Mouse (Mus musculus) MEL (cell line): ENCODE results near the gene Gm12394. TPM values are rescaled to one million over a fixed set of nuclear protein-coding genes. Genes with fewer than 3 reads are reported as not detected.

ENCODE experiments used
- DNase-seq: peaks from one replicate; pipeline ENCODE4 v3.0.0; 2011; ENCODE audit warnings: low read depth, low spot score
- H3K27ac ChIP-seq: 2 replicates; pipeline ENCODE4 v1.5.1; 2012; ENCODE audit warnings: low read depth, mild to moderate bottlenecking, control low read depth, low read length, moderate library complexity; ENCODE audit not compliant: control insufficient read depth
- H3K27me3 ChIP-seq, 2 experiments: fragments of 150-350 bp in 1 of 2; sonication (generic) in 1 of 2; 2 replicates each; pipeline ENCODE4 v1.6.1; 2012; ENCODE audit warnings: low read length in 2 of 2, mild to moderate bottlenecking in 2 of 2, improper control_type of control experiment in 1 of 2, moderate library complexity in 1 of 2; ENCODE audit not compliant: insufficient read depth in 2 of 2, control insufficient read depth in 1 of 2
- H3K36me3 ChIP-seq, 2 experiments: 2 replicates each; pipeline ENCODE4 v1.6.1; 2012 to 2014; ENCODE audit warnings: low read length in 2 of 2, improper control_type of control experiment in 1 of 2, inconsistent platforms in 1 of 2, mild to moderate bottlenecking in 1 of 2; ENCODE audit not compliant: insufficient read depth in 2 of 2, control insufficient read depth in 1 of 2
- H3K4me1 ChIP-seq, 2 experiments: fragments of 150-350 bp in 1 of 2; sonication (generic) in 1 of 2; 2 replicates each; pipeline ENCODE4 v1.6.1; 2012; ENCODE audit warnings: low read length in 2 of 2, improper control_type of control experiment in 1 of 2, mild to moderate bottlenecking in 1 of 2; ENCODE audit not compliant: insufficient read depth in 2 of 2, control insufficient read depth in 1 of 2
- H3K4me3 ChIP-seq, 2 experiments: fragments of 150-350 bp in 1 of 2; sonication (generic) in 1 of 2; 2 replicates each; pipeline ENCODE4 v1.5.1; 2012; ENCODE audit warnings: low read depth in 2 of 2, low read length in 2 of 2, mild to moderate bottlenecking in 2 of 2, moderate library complexity in 2 of 2, control low read depth in 1 of 2, improper control_type of control experiment in 1 of 2; ENCODE audit not compliant: control insufficient read depth in 1 of 2, insufficient read depth in 1 of 2
- H3K79me2 ChIP-seq: 2 replicates; pipeline ENCODE4 v1.6.1; 2012; ENCODE audit warnings: mild to moderate bottlenecking, low read length, moderate library complexity; ENCODE audit not compliant: control insufficient read depth, poor library complexity, insufficient read depth
- H3K9ac ChIP-seq: 2 replicates; pipeline ENCODE4 v1.6.1; 2012; ENCODE audit warnings: low read depth, mild to moderate bottlenecking, control low read depth, low read length, moderate library complexity; ENCODE audit not compliant: control insufficient read depth, poor library complexity, severe bottlenecking
- H3K9me3 ChIP-seq: fragments of 150-350 bp; sonication (generic); replicated peaks from 2 replicates; pipeline ENCODE4 v1.6.1; 2012; ENCODE audit warnings: mild to moderate bottlenecking, low read length, improper control_type of control experiment, moderate library complexity; ENCODE audit not compliant: insufficient read depth
- BHLHE40 ChIP-seq: IDR thresholded peaks from 2 replicates; pipeline ENCODE4 v1.6.1; 2012; ENCODE audit warnings: low read depth, mild to moderate bottlenecking, inconsistent platforms, low read length, improper control_type of control experiment, borderline replicate concordance
- CHD1 ChIP-seq: IDR thresholded peaks from 2 replicates; pipeline ENCODE4 v1.6.1; 2012; ENCODE audit warnings: low read depth, mild to moderate bottlenecking, inconsistent platforms, low read length, improper control_type of control experiment
- ELF1 ChIP-seq: IDR thresholded peaks from 2 replicates; pipeline ENCODE4 v1.6.1; 2014; ENCODE audit warnings: low read depth, mild to moderate bottlenecking, inconsistent platforms, low read length, improper control_type of control experiment, moderate library complexity
- ETS1 ChIP-seq: IDR thresholded peaks from 2 replicates; pipeline ENCODE4 v1.6.1; 2012; ENCODE audit warnings: low read depth, mild to moderate bottlenecking, inconsistent platforms, low read length, improper control_type of control experiment, moderate library complexity
- GATA1 ChIP-seq: IDR thresholded peaks from 2 replicates; pipeline ENCODE4 v1.6.1; 2011; ENCODE audit warnings: low read depth, low read length, improper control_type of control experiment
- HCFC1 ChIP-seq: IDR thresholded peaks from 2 replicates; pipeline ENCODE4 v1.6.1; 2012; ENCODE audit warnings: low read depth, mild to moderate bottlenecking, inconsistent platforms, low read length, improper control_type of control experiment, moderate library complexity
- MAX ChIP-seq: IDR thresholded peaks from 2 replicates; pipeline ENCODE4 v1.6.1; 2011; ENCODE audit warnings: low read length, improper control_type of control experiment
- MYC ChIP-seq: IDR thresholded peaks from 2 replicates; pipeline ENCODE4 v1.6.1; 2011; ENCODE audit warnings: low read depth, mild to moderate bottlenecking, low read length, improper control_type of control experiment, moderate library complexity
- NELFE ChIP-seq: IDR thresholded peaks from 2 replicates; pipeline ENCODE4 v1.6.1; 2011; ENCODE audit warnings: low read depth, low read length, improper control_type of control experiment
- NRF1 ChIP-seq: IDR thresholded peaks from 2 replicates; pipeline ENCODE4 v1.6.1; 2014; ENCODE audit warnings: low read depth, mild to moderate bottlenecking, inconsistent platforms, low read length, improper control_type of control experiment, moderate library complexity; ENCODE audit not compliant: poor library complexity, insufficient read depth, severe bottlenecking
- POLR2A ChIP-seq, 2 experiments: IDR thresholded peaks; 2 replicates each; pipeline ENCODE4 v1.6.1; 2011 to 2012; ENCODE audit warnings: low read length in 2 of 2, mild to moderate bottlenecking in 2 of 2, control low read depth in 1 of 2, improper control_type of control experiment in 1 of 2, low read depth in 1 of 2, moderate library complexity in 1 of 2; ENCODE audit not compliant: control insufficient read depth in 1 of 2, insufficient read depth in 1 of 2, poor library complexity in 1 of 2
- POLR2AphosphoS2 ChIP-seq: IDR thresholded peaks from 2 replicates; pipeline ENCODE4 v1.6.1; 2011; ENCODE audit warnings: low read length, improper control_type of control experiment
- RAD21 ChIP-seq: IDR thresholded peaks from 2 replicates; pipeline ENCODE4 v1.6.1; 2011; ENCODE audit warnings: mild to moderate bottlenecking, low read depth, low read length, improper control_type of control experiment
- RCOR1 ChIP-seq: IDR thresholded peaks from 2 replicates; pipeline ENCODE4 v1.6.1; 2012; ENCODE audit warnings: low read depth, mild to moderate bottlenecking, inconsistent platforms, low read length, improper control_type of control experiment
- SIN3A ChIP-seq: IDR thresholded peaks from 2 replicates; pipeline ENCODE4 v1.6.1; 2012; ENCODE audit warnings: low read length, improper control_type of control experiment, inconsistent platforms
- TAL1 ChIP-seq: IDR thresholded peaks from 2 replicates; pipeline ENCODE4 v1.6.1; 2012; ENCODE audit warnings: mild to moderate bottlenecking, inconsistent platforms, low read length, moderate library complexity, mixed read lengths
- TBP ChIP-seq: IDR thresholded peaks from 2 replicates; pipeline ENCODE4 v1.8.0; 2011; ENCODE audit warnings: low read depth, low read length, improper control_type of control experiment
- TCF12 ChIP-seq: IDR thresholded peaks from 2 replicates; pipeline ENCODE4 v1.6.1; 2014; ENCODE audit warnings: low read depth, mild to moderate bottlenecking, inconsistent platforms, low read length, improper control_type of control experiment, moderate library complexity
- UBTF ChIP-seq: IDR thresholded peaks from 2 replicates; pipeline ENCODE4 v1.6.1; 2012; ENCODE audit warnings: low read depth, mild to moderate bottlenecking, inconsistent platforms, low read length, improper control_type of control experiment, moderate library complexity, borderline replicate concordance; ENCODE audit not compliant: insufficient read depth
- ZC3H11A ChIP-seq: IDR thresholded peaks from 2 replicates; pipeline ENCODE4 v1.6.1; 2012; ENCODE audit warnings: low read depth, mild to moderate bottlenecking, inconsistent platforms, low read length, improper control_type of control experiment
- ZKSCAN1 ChIP-seq: IDR thresholded peaks from 2 replicates; pipeline ENCODE4 v1.6.1; 2012; ENCODE audit warnings: low read depth, mild to moderate bottlenecking, inconsistent platforms, low read length, improper control_type of control experiment, moderate library complexity
- ZMIZ1 ChIP-seq: IDR thresholded peaks from 2 replicates; pipeline ENCODE4 v1.6.1; 2012; ENCODE audit warnings: low read depth, mild to moderate bottlenecking, inconsistent platforms, low read length, improper control_type of control experiment, moderate library complexity
- polyA plus RNA-seq, 2 experiments: library from polyadenylated mRNA; stranded (reverse) in 1 of 2; unstranded in 1 of 2; fragments of >175 nt in 1 of 2; fragments of >200 nt in 1 of 2; gene quantifications; 2 replicates each; pipeline versions ENCODE4 v1.2.1 to v1.2.4; 2012; ENCODE audit warnings: low replicate concordance in 2 of 2, low read depth in 1 of 2; ENCODE audit not compliant: insufficient read length in 2 of 2, insufficient read depth in 1 of 2, missing spikeins in 1 of 2
- total RNA-seq: library from RNA; depleted of rRNA; stranded (reverse); fragments of 300-350 nt; gene quantifications from 2 replicates; pipeline ENCODE4 v1.2.3, GENCODE M21; 2012

The Gm12394 gene
- total and polyA plus RNA-seq, 3 experiments, result 0.10 TPM; not detected in 2

GRCm38 (mm10) chr4:42879829-42880676 is 23.5 kb upstream of the Gm12394 start (continued):
- no peak for TF ChIP-seq BHLHE40
- peak; percentile 93 for TF ChIP-seq TAL1
- no peak for TF ChIP-seq ZMIZ1
- TF ChIP-seq ZKSCAN1, result no peak

DNA sequence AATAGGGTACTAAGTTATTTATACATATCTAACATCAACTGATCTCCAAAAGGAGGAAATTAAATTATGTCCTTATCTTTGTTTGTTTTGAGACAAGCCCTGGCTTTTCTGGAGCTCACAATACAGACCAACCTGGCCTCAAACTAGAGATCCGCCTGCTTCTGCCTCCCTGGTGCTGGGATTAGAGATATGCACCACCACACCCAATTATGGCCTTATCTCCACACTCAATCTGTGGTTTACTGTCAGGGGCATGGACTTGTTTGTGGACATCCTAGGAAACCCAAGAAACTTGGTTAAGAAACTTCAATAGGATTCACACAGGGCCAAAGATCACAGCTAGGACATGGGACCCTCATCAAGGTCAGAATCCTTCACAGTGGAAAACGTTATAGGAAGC is 21.1 kb upstream of the Gm12394 start:
- no peak for DNase-seq
- Histone ChIP-seq H3K4me3 (no peak overlapping the region), H3K9ac (no peak overlapping the region), H3K36me3 (peaks cover 0 to 5% of the 10 kb centered on the region in 2 experiments; a peak in 2 of 4 replicates), H3K27me3 (no peaks in the 10 kb centered on the region), H3K4me1 (no peaks in the 10 kb centered on the region; a peak in 2 of 4 replicates), H3K27ac (no peak overlapping the region), H3K9me3 (no peaks in the 10 kb centered on the region), H3K79me2 (no peaks in the 10 kb centered on the region)
- TF ChIP-seq ZC3H11A (no peak), ZMIZ1 (no peak), HCFC1 (no peak), ZKSCAN1 (no peak), POLR2A (IDR thresholded peaks at IDR 0.05; ENCODE audit: control insufficient read depth in 1 of 2, insufficient read depth in 1 of 2, low read depth in 1 of 2, low read length in 2 of 2, poor library complexity in 1 of 2) (no peak), POLR2AphosphoS2 (no peak), GATA1 (no peak), MYC (no peak), NRF1 (no peak), RCOR1 (no peak), RAD21 (no peak), MAX (no peak), CHD1 (no peak), TBP (no peak), SIN3A (no peak), ETS1 (no peak), NELFE (no peak), UBTF (no peak), TCF12 (no peak), ELF1 (no peak)
